Comparison of ENCODE assay signal across 22 mouse cellular contexts in genomic region chr7:137404146-137404545, GRCm38 (mm10).
"Had no signal": no experiment of that assay in that cellular context is flagged by ENCODE, and none has a peak within 500 bp of the region (broad histone marks: within the 10 kb centered on the region; RNA-seq: fewer than 3 reads in every experiment).

No protein-coding gene starts in this region.

- ATAC-seq: liver, embryonic 12.5 days; midbrain, embryonic 13.5 days; midbrain, embryonic 16.5 days had no signal

- H3K27ac ChIP-seq: kidney, postnatal 0 days; layer of hippocampus, adult 2 months; limb, embryonic 12.5 days; liver, embryonic 12.5 days; liver, embryonic 15.5 days; lung, embryonic 15.5 days; midbrain, embryonic 13.5 days; neural tube, embryonic 13.5 days; stomach, embryonic 15.5 days had no signal

- DNase-seq: kidney, adult 2 months; layer of hippocampus, adult 9-11 months; liver; lung, adult 18-20 months; lung, postnatal 10 days; lung, postnatal 36 days; retina, postnatal 1 day; right cerebral cortex, postnatal 25 days; spleen, adult 18-20 months; thymus, adult 18-20 months; thymus, postnatal 36 days had no signal

- H3K9ac ChIP-seq: limb, embryonic 12.5 days; liver, embryonic 12.5 days; liver, embryonic 15.5 days; lung, embryonic 15.5 days; midbrain, embryonic 13.5 days; neural tube, embryonic 13.5 days; stomach, embryonic 15.5 days had no signal

- H3K4me2 ChIP-seq: limb, embryonic 12.5 days; liver, embryonic 12.5 days; liver, embryonic 15.5 days; lung, embryonic 15.5 days; midbrain, embryonic 13.5 days; neural tube, embryonic 13.5 days; stomach, embryonic 15.5 days had no signal

- H3K4me1 ChIP-seq: liver, embryonic 12.5 days; midbrain, embryonic 13.5 days; stomach, embryonic 15.5 days had no signal

- H3K4me3 ChIP-seq: layer of hippocampus, adult 2 months; limb, embryonic 12.5 days; liver, embryonic 12.5 days; liver, embryonic 15.5 days; lung, embryonic 15.5 days; midbrain, embryonic 13.5 days; myocyte; neural tube, embryonic 13.5 days; stomach, embryonic 15.5 days had no signal

- H3K36me3 ChIP-seq: limb, embryonic 12.5 days; liver, embryonic 12.5 days; liver, embryonic 15.5 days; lung, embryonic 15.5 days; midbrain, embryonic 13.5 days; neural tube, embryonic 13.5 days; stomach, embryonic 15.5 days had no signal

- H3K27me3 ChIP-seq: limb, embryonic 12.5 days; liver, embryonic 12.5 days; liver, embryonic 15.5 days; lung, embryonic 15.5 days; midbrain, embryonic 13.5 days; neural tube, embryonic 13.5 days; stomach, embryonic 15.5 days had no signal

- H3K9me3 ChIP-seq: liver, embryonic 12.5 days; liver, embryonic 15.5 days; lung, embryonic 15.5 days; midbrain, embryonic 13.5 days; neural tube, embryonic 13.5 days; stomach, embryonic 15.5 days had no signal
